Comparison of ENCODE assay signal across 11 mouse cellular contexts in genomic region chr14:56666909-56667308, GRCm38 (mm10). TPM values are rescaled to one million over a fixed set of nuclear protein-coding genes. Genes with fewer than 3 reads are reported as not detected.
A peak's percentile ranks its signal among the peaks of the same experiment; 100 is the strongest.
DNase-seq lines count a peak whose midpoint lies in the region; ATAC-seq lines count a peak whose summit lies in the region.
"Had no signal": no experiment of that assay in that cellular context is flagged by ENCODE, and none has a peak within 500 bp of the region (broad histone marks: within the 10 kb centered on the region; RNA-seq: fewer than 3 reads in every experiment).

No protein-coding gene starts in this region.

- ATAC-seq in kidney, embryonic 16.5 days (ENCODE audit: low FRiP score, low TSS enrichment): no peak
- no peak for ATAC-seq in hindbrain, embryonic 12.5 days (ENCODE audit: low FRiP score)
- no peak for ATAC-seq in midbrain, embryonic 12.5 days (ENCODE audit: low FRiP score, low read depth)

- H3K36me3 ChIP-seq in kidney, embryonic 16.5 days (ENCODE audit: insufficient read depth, low read length): 0 out of 2 replicates have a peak, but pooled peaks cover 2% of the 10 kb centered on the region
- peaks cover under 1% of the 10 kb centered on the region; the same call in 1 of the 2 replicates for H3K36me3 ChIP-seq in embryonic facial prominence, embryonic 10.5 days (replicated peaks)
- no peaks in the 10 kb centered on the region for H3K36me3 ChIP-seq in hindbrain, embryonic 12.5 days
- H3K36me3 ChIP-seq in midbrain, embryonic 12.5 days: no peaks in the 10 kb centered on the region
- H3K36me3 ChIP-seq: limb, embryonic 15.5 days had no signal

- DNase-seq in kidney, postnatal 14 days: no peak
- no peak for DNase-seq in embryonic facial prominence, embryonic 10.5 days (ENCODE audit: low spot score)
- DNase-seq in layer of hippocampus, postnatal 25 days (ENCODE audit: extremely low spot score in 1 of 2, low spot score in 1 of 2): no peak
- DNase-seq in right cerebral cortex, adult 2 months (ENCODE audit: low spot score in 2 of 2): no peak
- DNase-seq in thymus, postnatal 0 days (ENCODE audit: low spot score): no peak
- DNase-seq: gastrocnemius, postnatal 25 days; kidney, adult 9 months had no signal

- H3K4me3 ChIP-seq in kidney, embryonic 16.5 days (ENCODE audit: low read length): no peak overlapping the region
- H3K4me3 ChIP-seq in embryonic facial prominence, embryonic 10.5 days: peak overlapping the region; percentile 94; the same call in 1 of the 2 replicates
- 0 out of 2 replicates have a peak overlapping the region, but pooled peaks have one; percentile 67 for H3K4me3 ChIP-seq in hindbrain, embryonic 12.5 days
- H3K4me3 ChIP-seq in midbrain, embryonic 12.5 days: peak overlapping the region; percentile 85

- no peaks in the 10 kb centered on the region for H3K27me3 ChIP-seq in kidney, embryonic 16.5 days (ENCODE audit: insufficient read depth, low read length)
- no peaks in the 10 kb centered on the region for H3K27me3 ChIP-seq in embryonic facial prominence, embryonic 10.5 days (replicated peaks; ENCODE audit: low read depth, poor library complexity, severe bottlenecking)
- no peaks in the 10 kb centered on the region for H3K27me3 ChIP-seq in hindbrain, embryonic 12.5 days
- no peaks in the 10 kb centered on the region for H3K27me3 ChIP-seq in midbrain, embryonic 12.5 days
- H3K27me3 ChIP-seq: limb, embryonic 15.5 days had no signal

- H3K27ac ChIP-seq in kidney, embryonic 16.5 days (ENCODE audit: low read length): no peak overlapping the region
- H3K27ac ChIP-seq in embryonic facial prominence, embryonic 10.5 days (replicated peaks): 0 out of 2 replicates have a peak overlapping the region, but pooled peaks have one; percentile 93
- H3K27ac ChIP-seq in hindbrain, embryonic 12.5 days: no peak overlapping the region
- no peak overlapping the region for H3K27ac ChIP-seq in midbrain, embryonic 12.5 days (replicated peaks)

- no peaks in the 10 kb centered on the region for H3K9me3 ChIP-seq in kidney, embryonic 16.5 days (ENCODE audit: low read length)
- no peaks in the 10 kb centered on the region for H3K9me3 ChIP-seq in embryonic facial prominence, embryonic 10.5 days
- H3K9me3 ChIP-seq in hindbrain, embryonic 12.5 days (replicated peaks): no peaks in the 10 kb centered on the region
- no peaks in the 10 kb centered on the region for H3K9me3 ChIP-seq in midbrain, embryonic 12.5 days
- H3K9me3 ChIP-seq: limb, embryonic 15.5 days had no signal

- 65% methylated on average over 3 of the region's 3 CpGs for WGBS in kidney, embryonic 16.5 days
- WGBS in embryonic facial prominence, embryonic 10.5 days: 79% methylated on average over 3 of the region's 3 CpGs
- 85% methylated on average over 3 of the region's 3 CpGs for WGBS in hindbrain, embryonic 12.5 days
- WGBS in midbrain, embryonic 12.5 days: 78% methylated on average over 3 of the region's 3 CpGs

- H3K4me2 ChIP-seq in kidney, embryonic 16.5 days (replicated peaks; ENCODE audit: low read depth, low read length): peak overlapping the region; percentile 68; the same call in 1 of the 2 replicates
- H3K4me2 ChIP-seq in hindbrain, embryonic 12.5 days (replicated peaks): peak overlapping the region; percentile 78; the same call in 1 of the 2 replicates
- H3K4me2 ChIP-seq in midbrain, embryonic 12.5 days (replicated peaks): peak overlapping the region; percentile 56; the same call in 1 of the 2 replicates

- peaks cover 22% of the 10 kb centered on the region for H3K4me1 ChIP-seq in kidney, embryonic 16.5 days (ENCODE audit: insufficient read depth, low read length)
- H3K4me1 ChIP-seq in embryonic facial prominence, embryonic 10.5 days: peaks cover 16% of the 10 kb centered on the region
- peaks cover 24% of the 10 kb centered on the region for H3K4me1 ChIP-seq in hindbrain, embryonic 12.5 days
- peaks cover 21% of the 10 kb centered on the region for H3K4me1 ChIP-seq in midbrain, embryonic 12.5 days

- no peak overlapping the region for H3K9ac ChIP-seq in kidney, embryonic 16.5 days (replicated peaks; ENCODE audit: low read length)
- no peak overlapping the region for H3K9ac ChIP-seq in hindbrain, embryonic 12.5 days
- peak overlapping the region; percentile 54; the same call in 1 of the 2 replicates for H3K9ac ChIP-seq in midbrain, embryonic 12.5 days (replicated peaks)

RNA-seq across cellular contexts. Expression of gene Mphosph8, which starts 1.1 kb away (rescaled TPM):
- 25.7 and 30.2 TPM in 2 replicates for polyA plus RNA-seq in kidney, embryonic 16.5 days (2015; fragmentation: Nextera tagmentation; extraction: Ambion mirVana)
- polyA plus RNA-seq in embryonic facial prominence, embryonic 10.5 days (2016; fragmentation: Nextera tagmentation; extraction: Ambion mirVana): 33.0 and 38.4 TPM in 2 replicates
- 47.1 and 54.3 TPM in 2 replicates for polyA plus RNA-seq in hindbrain, embryonic 12.5 days (2016; fragmentation: Nextera tagmentation; extraction: Ambion mirVana)
- 41.3 and 48.4 TPM in 2 replicates for polyA plus RNA-seq in midbrain, embryonic 12.5 days (2016; fragmentation: Nextera tagmentation; extraction: Ambion mirVana)
- 10 to 100 TPM; 48.6 to 49.8 TPM for total RNA-seq in layer of hippocampus, postnatal 25 days (2021)
- 29.7 and 33.6 TPM in 2 replicates for polyA plus RNA-seq in thymus, postnatal 0 days (2015; fragmentation: Nextera tagmentation; extraction: Ambion mirVana)
